Mouse (Mus musculus) limb, embryonic 15.5 days (tissue): ENCODE data around the gene Rusc2. TPM values are rescaled to one million over a fixed set of nuclear protein-coding genes. Genes with fewer than 3 reads are reported as not detected.

ENCODE experiments used
- ATAC-seq: fragments of 200-750 bp; cut with Nextera tagmentation; 2 replicates; pipeline ENCODE4 v1.8.0; 2017; ENCODE audit warnings: low read depth, moderate TSS enrichment; ENCODE audit not compliant: insufficient number of reproducible peaks, low FRiP score, low TSS enrichment
- H3K27ac ChIP-seq: fragments of 300-500 bp; sonication (generic); 2 replicates; pipeline ENCODE4 v1.5.1; 2015; ENCODE audit warnings: moderate library complexity, mild to moderate bottlenecking, inconsistent platforms
- H3K27me3 ChIP-seq: fragments of 300-500 bp; sonication (generic); 2 replicates; pipeline ENCODE4 v1.6.1; 2015; ENCODE audit warnings: inconsistent platforms
- H3K36me3 ChIP-seq: fragments of 300-500 bp; sonication (generic); 2 replicates; pipeline ENCODE4 v1.6.1; 2015; ENCODE audit warnings: inconsistent platforms
- H3K4me1 ChIP-seq: fragments of 300-500 bp; sonication (generic); 2 replicates; pipeline ENCODE4 v1.6.1; 2015; ENCODE audit warnings: inconsistent platforms
- H3K4me2 ChIP-seq: fragments of 300-500 bp; sonication (generic); 2 replicates; pipeline ENCODE4 v1.6.1; 2015; ENCODE audit warnings: mild to moderate bottlenecking, inconsistent platforms
- H3K4me3 ChIP-seq: fragments of 300-500 bp; sonication (generic); 2 replicates; pipeline ENCODE4 v1.5.1; 2015; ENCODE audit warnings: mild to moderate bottlenecking, inconsistent platforms
- H3K9ac ChIP-seq: fragments of 300-500 bp; sonication (generic); 2 replicates; pipeline ENCODE4 v1.6.1; 2015; ENCODE audit warnings: inconsistent platforms
- H3K9me3 ChIP-seq: fragments of 300-500 bp; sonication (generic); 2 replicates; pipeline ENCODE4 v1.6.1; 2016; ENCODE audit warnings: inconsistent platforms
- WGBS: fragments of 180-500 bp; shearing (Covaris S2); methylation state at CpG from one replicate; pipeline ENCODE4 v1.1.7; 2015; 5-methylcytosine and 5-hydroxymethylcytosine counted together
- polyA plus RNA-seq: library from polyadenylated mRNA; unstranded; fragments of >200 nt; fragmentation: Nextera tagmentation; extraction: Ambion mirVana; gene quantifications from 2 replicates; pipeline ENCODE4 v1.2.1, GENCODE M21; 2015

Gene Rusc2
- 13.9 and 18.0 TPM in 2 replicates for polyA plus RNA-seq

DNA sequence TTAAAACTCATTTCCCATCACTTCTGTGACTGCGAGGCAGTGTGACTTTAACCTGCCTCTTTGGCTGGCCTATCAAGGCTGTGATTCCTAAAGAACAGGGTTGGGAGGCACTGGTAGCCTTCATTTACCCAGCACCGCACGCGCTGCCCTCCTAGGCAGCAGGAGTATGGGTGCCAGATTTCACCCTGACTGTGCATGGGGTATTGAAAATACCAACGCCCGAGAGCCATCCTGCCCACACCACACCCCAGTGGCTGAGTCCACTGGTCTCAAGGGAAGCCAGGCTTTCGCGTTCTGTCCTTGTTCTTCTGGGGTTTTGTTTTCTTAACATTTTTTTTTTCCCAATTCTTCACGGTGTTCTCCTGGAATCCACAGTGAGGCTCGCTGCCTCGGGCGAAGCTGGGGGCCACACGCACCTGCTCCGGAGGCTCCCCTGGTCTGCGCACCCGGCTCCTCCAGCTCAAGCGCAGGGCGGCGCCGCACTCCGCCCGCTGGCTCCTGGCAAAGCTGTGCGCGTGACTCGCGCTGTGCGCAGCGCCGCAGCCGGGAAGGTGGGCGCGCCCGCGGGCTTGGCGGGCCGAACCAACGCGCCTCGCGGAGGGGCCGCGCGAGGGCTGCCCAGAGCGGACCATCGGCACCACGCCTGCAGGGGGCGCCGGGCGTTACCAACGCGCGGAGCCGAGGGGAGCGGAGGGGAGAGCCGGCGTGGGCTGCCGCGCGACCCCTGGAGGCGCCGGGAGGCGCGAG, at the start of gene Rusc2:
TSS of gene Rusc2 (plus strand) at position 572 of the 747 bp plus-strand sequence.
- Histone ChIP-seq H3K36me3 (no peaks in the 10 kb centered on the region), H3K9me3 (no peaks in the 10 kb centered on the region), H3K4me3 (peak within 1 kb of the TSS; percentile 85), H3K4me1 (peaks cover 22% of the 10 kb centered on the region), H3K27me3 (peaks cover 7% of the 10 kb centered on the region; the same call in 1 of the 2 replicates), H3K9ac (peak within 1 kb of the TSS; percentile 69), H3K27ac (no peak within 1 kb of the TSS; the same call in 1 of the 2 replicates), H3K4me2 (peak within 1 kb of the TSS; percentile 91)
- ATAC-seq = peak; percentile 89
- WGBS = 1% methylated on average over 54 of the region's 63 CpGs

DNA sequence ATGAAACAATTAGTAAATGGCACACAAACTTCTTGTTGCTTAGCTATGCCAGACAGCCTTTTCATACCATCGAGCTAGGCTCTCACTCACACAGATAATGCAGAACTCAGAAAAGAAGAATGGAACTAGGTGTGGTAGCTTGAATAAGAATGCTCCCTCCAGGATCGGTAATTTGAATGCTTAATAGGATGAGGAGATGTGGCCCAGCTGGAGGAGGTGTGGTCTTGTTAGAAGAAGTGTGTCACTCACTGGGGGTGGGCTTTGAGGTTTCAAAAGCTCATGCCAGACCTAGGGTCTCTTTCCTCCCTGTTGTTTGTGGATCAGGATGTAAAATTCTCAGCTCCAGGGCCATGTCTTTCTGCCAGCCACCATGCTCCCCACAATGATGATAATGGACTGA, 47.0 kb upstream of the Rusc2 start:
- Histone ChIP-seq H3K4me2 (no peak overlapping the region), H3K9me3 (peaks cover 4% of the 10 kb centered on the region; the same call in 1 of the 2 replicates), H3K4me1 (no peaks in the 10 kb centered on the region), H3K27me3 (no peaks in the 10 kb centered on the region), H3K9ac (no peak overlapping the region), H3K36me3 (no peaks in the 10 kb centered on the region), H3K27ac (no peak overlapping the region), H3K4me3 (no peak overlapping the region)
- 60% methylated on average over 2 of the region's 2 CpGs for WGBS
- ATAC-seq = no peak

DNA sequence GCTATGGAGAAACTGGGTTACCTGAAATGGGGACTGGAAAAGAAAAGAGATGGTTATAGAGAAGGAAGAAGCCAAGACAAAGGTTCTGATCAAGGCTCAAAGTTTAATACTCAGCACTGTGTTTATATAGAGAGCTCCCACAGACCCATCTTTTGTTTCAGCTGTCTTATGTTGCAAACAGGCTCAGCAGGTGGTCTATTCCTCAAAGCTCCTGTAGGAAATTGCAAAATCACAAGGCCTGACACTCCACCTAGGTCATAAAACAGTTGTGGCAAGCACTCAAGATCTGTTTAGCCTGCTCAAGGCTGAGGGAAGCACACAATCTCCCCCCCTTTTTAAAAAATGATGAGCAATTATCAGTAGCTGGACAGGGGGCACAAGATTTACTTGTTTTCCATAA, 45.6 kb upstream of the Rusc2 start:
- H3K36me3 ChIP-seq = no peaks in the 10 kb centered on the region
- no peak overlapping the region for H3K27ac ChIP-seq
- no peak overlapping the region for H3K9ac ChIP-seq
- no peaks in the 10 kb centered on the region for H3K27me3 ChIP-seq
- H3K4me3 ChIP-seq = no peak overlapping the region
- no peak overlapping the region for H3K4me2 ChIP-seq
- peaks cover 4% of the 10 kb centered on the region; the same call in 1 of the 2 replicates for H3K9me3 ChIP-seq
- ATAC-seq = no peak
- no peaks in the 10 kb centered on the region for H3K4me1 ChIP-seq

DNA sequence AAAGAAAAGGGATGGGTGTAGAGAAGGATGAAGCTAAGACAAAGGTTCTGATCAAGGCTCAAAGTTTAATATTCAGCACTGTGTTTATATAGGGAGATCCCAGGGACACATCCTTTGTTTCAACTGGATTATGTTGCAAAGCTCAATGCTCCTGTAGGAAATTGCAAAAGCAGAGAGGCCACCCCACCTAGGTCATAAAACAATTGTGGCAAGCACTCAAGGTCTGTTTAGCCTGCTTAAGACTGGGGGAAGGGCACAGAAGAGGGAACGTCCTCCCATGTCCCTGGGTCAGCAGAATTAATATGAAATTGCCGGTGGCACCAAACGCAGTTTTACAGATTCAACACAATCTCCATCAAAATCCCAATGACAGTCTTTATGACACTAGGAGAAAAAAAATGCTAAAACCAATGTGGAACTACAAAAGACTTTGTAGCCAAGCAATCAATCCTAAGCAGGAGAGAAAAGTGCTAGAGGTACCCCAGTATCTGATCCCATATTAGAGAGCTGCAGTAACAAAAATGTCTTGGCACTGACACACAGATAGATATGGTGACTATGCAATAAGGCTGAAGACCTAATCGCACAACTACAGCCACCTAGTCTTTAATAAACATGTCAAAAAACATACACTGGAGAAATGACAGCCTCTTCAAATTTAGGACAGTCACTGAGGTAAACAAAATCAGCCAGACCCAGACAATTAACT, 41.5 kb upstream of the Rusc2 start:
- WGBS = 49% methylated on average over 4 of the region's 4 CpGs
- Histone ChIP-seq H3K9ac (no peak overlapping the region), H3K4me2 (no peak overlapping the region)

DNA sequence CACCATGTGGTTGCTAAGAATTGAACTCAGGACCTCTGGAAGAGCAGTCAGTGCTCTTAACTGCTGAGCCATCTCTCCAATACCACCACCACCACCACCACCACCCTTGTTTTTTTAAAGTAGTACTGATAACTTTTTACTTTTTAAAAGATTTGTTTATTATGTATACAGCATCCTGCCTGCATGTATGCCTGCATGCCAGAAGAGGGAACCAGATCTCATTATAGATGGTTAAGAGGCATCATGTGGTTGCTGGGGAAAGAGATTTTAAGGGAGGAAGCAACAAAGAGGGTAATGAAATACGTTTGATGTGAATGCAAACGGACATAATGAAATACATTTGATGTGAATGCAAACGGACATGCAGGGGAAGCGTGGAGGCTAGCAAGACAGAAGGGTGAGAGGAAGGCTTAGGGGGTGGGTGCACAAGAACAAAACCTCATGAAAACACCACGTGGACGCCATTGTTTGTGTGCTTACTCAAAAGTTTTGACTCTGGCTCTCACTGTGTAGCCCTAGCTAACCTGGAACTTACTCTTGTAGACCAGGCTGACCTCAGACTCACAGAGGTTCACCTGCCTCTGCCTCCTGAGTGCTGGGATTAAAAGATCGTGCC, 40.4 kb upstream of the Rusc2 start:
- no peak overlapping the region for H3K9ac ChIP-seq
- no peak overlapping the region for H3K4me2 ChIP-seq
- no peaks in the 10 kb centered on the region for H3K36me3 ChIP-seq
- H3K27me3 ChIP-seq = no peaks in the 10 kb centered on the region
- no peaks in the 10 kb centered on the region for H3K4me1 ChIP-seq
- peaks cover 1% of the 10 kb centered on the region; the same call in 1 of the 2 replicates for H3K9me3 ChIP-seq
- H3K4me3 ChIP-seq = no peak overlapping the region
- 77% methylated on average over 7 of the region's 7 CpGs for WGBS
- no peak overlapping the region for H3K27ac ChIP-seq
- ATAC-seq = no peak

More for the DNA sequence above, 41.5 kb upstream of the Rusc2 start:
- H3K27me3 ChIP-seq = no peaks in the 10 kb centered on the region
- peaks cover 4% of the 10 kb centered on the region; the same call in 1 of the 2 replicates for H3K9me3 ChIP-seq
- H3K4me3 ChIP-seq = no peak overlapping the region
- no peak for ATAC-seq
- H3K27ac ChIP-seq = no peak overlapping the region
- H3K36me3 ChIP-seq = no peaks in the 10 kb centered on the region
- no peaks in the 10 kb centered on the region for H3K4me1 ChIP-seq

DNA sequence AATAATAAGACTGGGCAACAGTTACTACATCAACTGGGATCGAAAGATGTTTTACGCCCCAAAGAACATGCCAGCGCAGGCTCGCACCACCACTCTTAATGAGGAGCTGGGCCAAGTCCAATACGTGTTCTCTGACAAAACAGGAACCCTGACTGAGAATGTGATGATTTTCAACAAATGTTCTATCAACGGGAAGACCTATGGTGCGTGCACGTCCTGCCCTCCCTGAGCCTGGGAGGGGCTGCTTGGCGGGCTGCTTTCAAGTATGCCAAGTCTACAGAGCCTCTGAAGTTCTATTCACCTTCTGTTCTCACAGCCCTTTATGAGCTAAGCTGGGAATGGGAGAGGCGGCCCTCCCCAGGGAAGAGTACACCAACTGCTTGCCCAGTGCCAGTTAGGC, 39.3 kb upstream of the Rusc2 start:
- ATAC-seq = no peak
- H3K36me3 ChIP-seq = no peaks in the 10 kb centered on the region
- H3K9me3 ChIP-seq = no peaks in the 10 kb centered on the region
- H3K4me2 ChIP-seq = no peak overlapping the region
- no peaks in the 10 kb centered on the region for H3K27me3 ChIP-seq
- no peaks in the 10 kb centered on the region for H3K4me1 ChIP-seq
- no peak overlapping the region for H3K27ac ChIP-seq
- no peak overlapping the region for H3K4me3 ChIP-seq
- 77% methylated on average over 10 of the region's 10 CpGs for WGBS
- no peak overlapping the region for H3K9ac ChIP-seq

DNA sequence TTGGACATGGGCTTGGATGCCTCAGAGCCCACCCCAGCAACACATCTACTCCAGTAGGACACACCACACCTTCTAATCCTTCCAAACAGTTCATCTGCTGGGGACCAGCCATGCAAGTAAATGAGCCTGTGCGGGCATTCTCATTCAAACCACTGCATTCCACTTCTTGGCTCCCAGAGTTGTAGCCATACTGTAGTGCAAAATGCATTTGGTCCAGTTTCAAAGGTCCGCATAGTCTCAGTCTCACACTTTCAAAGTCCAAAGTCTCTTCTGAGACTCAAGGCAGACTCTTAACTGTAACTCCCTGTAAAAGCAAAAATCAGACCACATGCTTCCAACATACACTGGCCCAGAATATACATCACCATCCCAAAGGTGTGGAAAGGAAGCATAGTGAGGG, 36.8 kb upstream of the Rusc2 start:
- H3K4me3 ChIP-seq = no peak overlapping the region
- no peaks in the 10 kb centered on the region for H3K4me1 ChIP-seq
- no peaks in the 10 kb centered on the region for H3K36me3 ChIP-seq
- 82% methylated on average over 2 of the region's 2 CpGs for WGBS
- H3K27ac ChIP-seq = no peak overlapping the region
- H3K9ac ChIP-seq = no peak overlapping the region
- no peak overlapping the region for H3K4me2 ChIP-seq
- ATAC-seq = no peak
- H3K9me3 ChIP-seq = no peaks in the 10 kb centered on the region
- H3K27me3 ChIP-seq = no peaks in the 10 kb centered on the region

DNA sequence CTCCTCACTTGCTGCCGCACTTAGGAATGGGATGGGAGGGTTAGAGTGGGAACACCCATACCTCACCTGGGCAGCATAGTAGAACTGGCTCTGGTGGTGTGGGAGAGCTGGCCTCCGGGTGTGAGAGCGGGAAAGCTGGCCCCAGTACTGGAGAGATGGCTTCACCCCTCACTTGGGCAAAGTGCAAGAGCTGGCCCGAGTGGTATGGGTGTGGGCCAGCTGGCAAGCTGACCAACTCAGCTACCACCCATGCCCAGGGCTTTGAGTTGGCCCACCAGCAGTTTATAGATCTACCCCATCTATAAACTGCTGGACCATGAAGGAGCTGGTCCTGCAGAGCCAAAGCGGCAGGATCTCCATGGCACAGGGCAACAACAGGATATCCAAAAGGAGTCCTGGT, 32.6 kb upstream of the Rusc2 start:
- Histone ChIP-seq H3K4me1 (no peaks in the 10 kb centered on the region), H3K27ac (no peak overlapping the region), H3K36me3 (no peaks in the 10 kb centered on the region), H3K4me2 (no peak overlapping the region), H3K4me3 (no peak overlapping the region), H3K9me3 (no peaks in the 10 kb centered on the region), H3K9ac (no peak overlapping the region), H3K27me3 (no peaks in the 10 kb centered on the region)
- WGBS = 79% methylated on average over 5 of the region's 5 CpGs
- ATAC-seq = no peak

DNA sequence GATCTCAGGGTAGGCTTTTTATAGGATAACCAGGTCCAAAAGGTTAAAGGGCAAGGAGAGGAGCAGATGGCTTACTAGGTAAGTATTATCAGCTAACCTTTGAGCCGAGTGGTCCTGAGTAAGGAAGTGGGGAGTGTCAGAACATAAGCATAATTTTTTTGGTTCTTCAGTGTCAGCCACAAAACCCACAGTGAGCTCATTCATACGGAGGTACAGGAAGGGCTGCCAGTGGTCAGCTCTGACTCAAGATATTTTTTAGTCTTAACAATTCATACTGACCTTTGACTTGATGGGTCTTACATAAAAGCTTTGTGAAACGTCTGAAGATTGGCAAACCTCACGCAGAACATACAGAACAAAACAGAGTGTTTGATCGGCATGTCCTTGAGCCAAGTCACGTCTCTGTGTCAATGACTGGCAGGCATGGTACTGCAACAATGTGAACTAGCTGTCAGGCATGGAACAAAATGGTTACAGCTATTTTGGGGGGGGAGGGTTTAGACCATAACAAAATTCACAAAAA, 31.7 kb upstream of the Rusc2 start:
- ATAC-seq = no peak
- H3K9me3 ChIP-seq = no peaks in the 10 kb centered on the region
- no peaks in the 10 kb centered on the region for H3K4me1 ChIP-seq
- no peak overlapping the region for H3K9ac ChIP-seq
- no peaks in the 10 kb centered on the region for H3K27me3 ChIP-seq
- H3K36me3 ChIP-seq = no peaks in the 10 kb centered on the region
- no peak overlapping the region for H3K27ac ChIP-seq
- H3K4me2 ChIP-seq = no peak overlapping the region
- WGBS = 77% methylated on average over 6 of the region's 6 CpGs
- H3K4me3 ChIP-seq = no peak overlapping the region

DNA sequence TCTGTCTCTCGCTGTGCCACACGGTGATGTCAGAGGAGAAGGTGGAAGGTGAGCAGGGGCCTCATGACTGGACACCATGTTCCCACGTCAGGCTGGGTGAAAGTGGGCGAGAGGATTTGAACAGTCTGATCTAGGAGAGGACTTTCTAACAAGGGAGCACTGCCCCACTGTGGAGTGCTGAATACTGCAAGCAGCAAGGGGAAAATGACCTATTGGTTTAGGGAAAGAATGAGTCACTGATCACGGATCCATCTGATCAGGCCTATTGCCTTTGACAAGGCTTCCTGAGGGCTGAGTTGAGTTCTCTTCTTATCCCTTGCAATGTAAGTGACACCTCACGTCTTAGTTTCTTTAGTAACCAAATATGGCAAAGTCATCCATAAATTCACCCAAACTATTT, 28.1 kb upstream of the Rusc2 start:
- H3K27ac ChIP-seq = no peak overlapping the region
- no peaks in the 10 kb centered on the region for H3K27me3 ChIP-seq
- H3K36me3 ChIP-seq = no peaks in the 10 kb centered on the region
- H3K9me3 ChIP-seq = no peaks in the 10 kb centered on the region
- 91% methylated on average over 6 of the region's 6 CpGs for WGBS
- no peaks in the 10 kb centered on the region for H3K4me1 ChIP-seq
- no peak for ATAC-seq
- no peak overlapping the region for H3K9ac ChIP-seq
- H3K4me2 ChIP-seq = no peak overlapping the region
- no peak overlapping the region for H3K4me3 ChIP-seq

DNA sequence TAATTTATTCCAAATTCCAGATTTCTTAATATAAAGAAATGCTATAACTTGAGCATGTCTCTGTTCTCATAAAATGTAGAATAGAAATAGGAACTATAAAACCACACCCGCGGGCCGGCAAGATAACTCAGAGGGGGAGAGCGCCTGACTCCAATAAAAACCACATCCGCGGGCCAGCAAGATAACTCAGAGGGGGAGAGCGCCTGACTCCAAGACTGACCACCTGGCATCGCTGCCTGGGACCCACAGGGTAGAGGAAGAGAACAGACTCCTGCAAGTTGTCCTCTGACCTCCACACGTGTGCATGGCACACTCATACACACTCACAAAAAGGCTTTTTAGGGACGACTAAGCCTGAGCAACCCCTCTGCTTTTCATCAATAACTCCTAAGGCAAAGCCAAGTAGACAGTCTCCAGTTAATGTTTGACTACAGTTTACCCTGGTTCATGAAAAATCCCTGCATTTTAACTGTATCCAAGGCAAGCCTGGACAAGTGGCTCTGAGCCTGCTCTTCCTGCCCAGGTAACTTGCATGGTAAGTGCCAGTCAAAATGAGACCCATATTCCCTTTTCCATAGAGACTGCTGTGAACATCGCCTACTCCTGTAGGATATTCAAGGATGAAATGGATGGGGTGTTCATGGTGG, 16.7 kb upstream of the Rusc2 start:
- H3K4me2 ChIP-seq = peak overlapping the region; percentile 3; the same call in 1 of the 2 replicates
- no peak overlapping the region for H3K9ac ChIP-seq
- ATAC-seq = no peak
- H3K36me3 ChIP-seq = no peaks in the 10 kb centered on the region
- WGBS = 64% methylated on average over 11 of the region's 11 CpGs
- no peaks in the 10 kb centered on the region for H3K4me1 ChIP-seq
- H3K4me3 ChIP-seq = no peak overlapping the region
- no peaks in the 10 kb centered on the region for H3K27me3 ChIP-seq
- H3K9me3 ChIP-seq = no peaks in the 10 kb centered on the region
- no peak overlapping the region for H3K27ac ChIP-seq
